Mouse (Mus musculus) embryo, embryonic 9.5 days (tissue): ENCODE data around the gene Psmd14.

Experiments
- DNase-seq: peaks from one replicate; pipeline ENCODE4 v3.0.0-alpha.2; 2017; ENCODE audit errors: extremely low spot score

Psmd14 gene

DNA sequence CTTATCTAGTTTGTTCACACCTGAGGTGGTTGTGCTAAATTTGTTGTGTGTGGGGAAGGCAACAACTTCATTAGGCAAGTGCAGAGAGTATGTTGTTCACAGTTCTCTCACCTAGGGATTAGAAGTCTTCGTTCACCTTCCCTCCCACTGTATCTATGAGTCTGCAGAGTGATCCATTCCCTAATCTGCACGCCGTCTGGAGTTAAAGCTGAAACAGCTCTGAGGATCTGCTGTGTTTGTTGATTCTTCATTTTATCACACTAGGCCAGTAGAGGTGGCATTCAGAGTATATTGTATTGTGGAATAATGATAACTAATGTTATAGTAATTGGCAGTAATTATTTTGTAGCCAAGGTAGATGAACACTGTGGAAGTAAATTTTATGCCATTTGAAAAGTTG, 48.5 kb downstream of the Psmd14 start:
- no peak for DNase-seq

GRCm38 (mm10) chr2:61764470-61765105, 53.1 kb downstream of the Psmd14 start:
- peak; percentile 3 for DNase-seq

GRCm38 (mm10) chr2:61765526-61765925, 54.0 kb downstream of the Psmd14 start:
- no peak for DNase-seq

DNA sequence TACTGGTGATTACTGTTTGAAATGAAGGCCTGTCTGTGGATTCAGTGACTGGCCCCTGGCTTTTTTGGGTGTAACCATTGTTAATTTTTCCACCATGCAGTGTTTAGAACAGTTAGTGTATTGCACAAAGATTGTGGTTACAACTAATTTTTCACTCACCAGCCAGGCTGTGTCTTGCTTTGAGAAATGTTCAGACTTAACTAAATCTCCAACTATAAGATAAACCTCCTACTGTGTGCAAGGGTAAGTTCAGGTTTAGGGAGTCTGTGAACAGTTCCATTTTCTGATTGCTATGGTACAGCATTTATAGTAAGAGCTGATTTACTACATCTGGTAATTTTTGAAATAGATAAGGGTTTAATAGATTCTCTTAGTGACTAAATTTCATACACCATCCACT, 69.3 kb downstream of the Psmd14 start:
- no peak for DNase-seq

GRCm38 (mm10) chr2:61794960-61795359, 83.5 kb downstream of the Psmd14 start:
- no peak for DNase-seq

DNA sequence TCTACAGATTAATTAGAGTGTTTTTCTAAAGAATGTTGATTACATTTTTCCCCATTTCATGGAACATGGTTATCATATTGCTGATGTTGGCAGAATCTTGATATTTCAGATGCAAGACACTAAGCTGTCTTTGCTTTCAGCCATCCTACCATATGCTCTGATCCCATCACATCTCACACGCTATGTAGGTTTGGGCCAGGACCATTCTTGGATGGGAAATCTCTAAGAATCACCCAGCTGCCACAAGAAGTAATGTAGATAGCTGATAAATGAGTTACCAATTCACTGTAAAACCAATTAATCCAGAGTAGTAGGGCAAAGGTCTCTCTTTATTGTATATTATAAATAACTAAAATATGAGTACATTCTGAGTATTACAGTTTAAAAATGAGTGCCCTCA, 86.6 kb downstream of the Psmd14 start:
- DNase-seq = no peak

- peak; percentile 45 for DNase-seq
These were observed 91.3 kb downstream of the Psmd14 start, which contains the start of gene Tbr1 for GRCm38 (mm10) chr2:61802656-61803251. TSS of gene Tbr1 (plus strand) at chr2:61802930.

DNA sequence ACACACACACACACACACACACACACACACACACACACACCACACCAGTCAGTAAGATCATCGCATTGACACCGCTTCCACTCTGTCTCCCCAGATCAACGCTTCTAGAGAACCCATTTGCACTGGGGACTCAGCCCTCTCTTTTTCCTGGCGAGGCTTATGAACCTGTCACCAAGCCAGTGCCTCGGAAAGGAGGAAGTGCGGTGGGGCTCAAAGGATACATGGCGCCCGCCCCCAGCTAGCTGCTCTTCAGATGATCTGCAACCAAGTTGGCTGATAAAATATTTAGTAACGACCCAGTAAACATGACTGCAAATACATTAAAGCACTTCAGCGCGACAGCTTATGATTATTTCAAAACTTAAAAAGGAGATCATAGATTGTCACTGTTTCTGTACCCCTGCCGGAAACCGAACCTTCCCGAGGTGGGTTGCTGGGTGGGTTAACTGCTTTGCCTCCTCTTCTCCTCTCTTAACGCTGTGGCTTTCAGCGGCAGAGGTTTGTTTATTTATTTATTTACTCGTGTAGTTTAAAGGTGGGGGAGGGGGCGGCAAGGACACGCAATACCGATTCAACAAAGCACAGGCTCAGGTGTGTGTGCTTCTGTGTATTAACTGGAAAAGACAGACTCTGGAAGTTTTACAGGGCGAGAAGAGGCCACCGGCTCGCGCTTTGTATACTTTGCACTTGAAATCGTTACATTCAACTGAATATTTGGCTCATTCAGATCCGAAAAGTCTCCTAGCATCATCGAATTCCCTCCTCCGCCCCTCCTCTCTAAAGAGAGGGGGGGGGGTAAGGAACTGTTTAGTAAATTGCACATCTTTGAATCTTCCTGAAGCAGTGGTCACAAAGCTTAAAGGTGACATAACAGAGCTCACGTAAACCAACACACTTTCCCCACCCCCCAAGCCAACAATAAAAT, 92.2 kb downstream of the Psmd14 start:
- DNase-seq = peak; percentile 15

- DNase-seq = peak; percentile 7
These were observed 92.9 kb downstream of the Psmd14 start for GRCm38 (mm10) chr2:61804382-61804840.

DNA sequence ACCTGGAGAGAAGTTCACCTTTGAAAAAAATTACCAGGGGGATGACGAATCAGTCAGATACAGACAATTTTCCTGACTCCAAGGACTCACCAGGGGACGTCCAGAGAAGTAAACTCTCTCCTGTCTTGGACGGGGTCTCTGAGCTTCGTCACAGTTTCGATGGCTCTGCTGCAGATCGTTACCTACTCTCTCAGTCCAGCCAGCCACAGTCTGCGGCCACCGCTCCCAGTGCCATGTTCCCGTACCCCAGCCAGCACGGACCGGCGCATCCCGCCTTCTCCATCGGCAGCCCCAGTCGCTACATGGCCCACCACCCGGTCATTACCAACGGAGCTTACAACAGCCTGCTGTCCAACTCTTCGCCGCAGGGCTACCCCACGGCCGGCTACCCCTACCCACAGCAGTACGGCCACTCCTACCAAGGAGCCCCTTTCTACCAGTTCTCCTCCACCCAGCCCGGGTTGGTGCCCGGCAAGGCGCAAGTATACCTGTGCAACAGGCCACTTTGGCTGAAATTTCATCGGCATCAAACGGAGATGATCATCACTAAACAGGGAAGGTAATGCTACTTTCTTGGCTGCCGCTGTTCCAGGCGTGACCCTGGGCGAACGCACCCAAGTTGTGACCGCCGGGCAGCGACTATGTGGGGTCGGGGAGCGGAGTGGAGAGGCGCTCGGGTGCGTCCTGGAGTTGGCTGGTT, 93.5 kb downstream of the Psmd14 start:
- DNase-seq = peak; percentile 65

GRCm38 (mm10) chr2:61805541-61806345, 94.2 kb downstream of the Psmd14 start:
- DNase-seq = no peak

- DNase-seq = peak; percentile 21
These were observed 94.9 kb downstream of the Psmd14 start for GRCm38 (mm10) chr2:61806346-61806825.

DNA sequence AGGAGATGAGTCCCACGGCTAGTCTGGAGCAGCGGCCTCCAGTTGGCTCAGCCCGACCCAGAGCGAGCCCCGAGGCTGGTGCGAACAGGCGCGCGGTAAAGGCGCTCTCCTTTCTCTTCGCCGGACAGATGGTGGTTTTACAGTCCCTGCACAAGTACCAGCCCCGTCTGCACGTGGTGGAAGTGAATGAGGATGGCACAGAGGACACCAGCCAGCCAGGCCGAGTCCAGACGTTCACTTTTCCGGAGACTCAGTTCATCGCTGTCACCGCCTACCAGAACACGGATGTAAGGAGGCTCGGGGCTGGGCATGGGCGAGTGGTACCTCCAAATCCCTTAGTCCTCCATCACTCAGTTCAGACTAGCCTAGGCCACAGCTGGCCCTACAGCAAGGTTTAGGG, 95.7 kb downstream of the Psmd14 start:
- DNase-seq = peak; percentile 74

GRCm38 (mm10) chr2:61807781-61808180, 96.3 kb downstream of the Psmd14 start:
- DNase-seq = no peak

DNA sequence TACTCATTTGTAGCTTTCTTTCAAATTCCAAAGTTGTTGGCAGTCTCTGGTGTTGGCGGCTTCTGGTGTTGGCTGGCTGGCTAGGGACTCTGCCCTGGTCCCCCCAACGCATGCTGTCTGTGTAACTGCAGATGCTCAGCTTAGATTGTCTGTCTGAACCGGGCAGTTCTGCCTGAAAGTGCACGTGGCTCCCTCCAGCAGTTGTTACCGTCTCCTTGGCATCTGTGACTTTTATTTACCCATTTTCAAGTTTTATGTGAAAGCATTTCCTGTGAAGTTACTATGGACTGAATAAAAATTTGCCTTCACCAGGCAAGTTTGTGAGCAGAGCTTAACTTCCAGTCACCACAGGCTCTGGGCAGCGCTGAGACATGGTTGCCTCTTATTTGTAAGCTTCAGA, 97.3 kb downstream of the Psmd14 start:
- DNase-seq = peak; percentile 43

DNA sequence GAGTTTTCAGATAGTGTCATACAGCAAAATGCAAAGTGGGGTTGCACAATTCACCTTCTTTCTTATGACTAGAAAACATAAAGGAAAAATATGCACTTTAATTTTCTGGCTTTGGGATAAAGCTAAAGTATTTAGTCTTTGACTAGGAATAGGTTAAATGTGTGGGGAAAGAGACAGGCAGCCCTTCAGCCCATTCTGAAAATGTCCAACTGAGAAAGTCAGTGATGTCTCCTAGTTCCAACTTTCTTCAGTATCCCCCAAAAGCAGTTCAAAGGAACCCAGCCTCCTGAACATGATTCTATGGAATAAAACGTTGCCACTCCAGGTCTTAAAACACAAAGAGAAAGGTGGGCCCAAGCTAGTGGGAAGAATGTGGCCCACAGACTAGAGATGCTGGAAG, 97.9 kb downstream of the Psmd14 start:
- DNase-seq = no peak

DNA sequence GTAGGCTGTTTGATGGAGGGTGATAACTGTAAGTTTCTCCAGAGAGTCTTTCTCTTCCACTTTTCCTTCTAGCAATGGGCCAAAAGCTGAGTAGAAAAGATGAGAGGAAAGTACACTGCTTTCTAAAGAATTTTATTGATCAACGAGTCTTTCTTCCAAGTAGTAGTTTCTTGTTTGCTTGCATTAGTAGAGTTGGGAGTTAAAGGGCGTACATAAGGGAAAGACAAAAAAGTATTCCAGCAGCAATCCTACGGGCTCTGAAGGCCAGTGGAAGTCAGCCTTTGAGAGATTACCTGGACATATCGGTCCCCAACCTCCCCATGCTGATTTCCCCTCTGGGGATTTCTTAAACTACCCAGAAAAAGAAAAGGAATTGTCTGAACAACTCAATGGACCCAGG, 99.3 kb downstream of the Psmd14 start:
- DNase-seq = peak; percentile 27

DNA sequence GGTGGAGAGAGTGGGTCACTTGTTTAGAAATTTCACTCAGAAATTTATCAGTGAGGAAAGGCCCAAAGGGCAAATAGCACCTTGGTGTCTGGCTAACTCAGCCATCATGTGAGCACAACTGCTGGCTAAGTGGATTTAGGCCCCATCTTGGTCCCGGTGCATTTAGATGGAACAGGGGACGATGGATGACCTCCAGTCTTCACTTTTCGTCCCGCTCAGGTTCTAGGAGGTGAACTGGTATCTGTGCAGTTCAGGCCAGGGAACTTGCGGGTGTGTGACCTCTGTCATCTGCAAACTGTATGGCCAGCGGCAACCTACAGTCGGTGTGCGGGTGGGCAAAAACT, 99.6 kb downstream of the Psmd14 start:
- DNase-seq = peak; percentile 49

- peak; percentile 78 for DNase-seq
These were observed 100.3 kb downstream of the Psmd14 start for GRCm38 (mm10) chr2:61811507-61812421.

DNA sequence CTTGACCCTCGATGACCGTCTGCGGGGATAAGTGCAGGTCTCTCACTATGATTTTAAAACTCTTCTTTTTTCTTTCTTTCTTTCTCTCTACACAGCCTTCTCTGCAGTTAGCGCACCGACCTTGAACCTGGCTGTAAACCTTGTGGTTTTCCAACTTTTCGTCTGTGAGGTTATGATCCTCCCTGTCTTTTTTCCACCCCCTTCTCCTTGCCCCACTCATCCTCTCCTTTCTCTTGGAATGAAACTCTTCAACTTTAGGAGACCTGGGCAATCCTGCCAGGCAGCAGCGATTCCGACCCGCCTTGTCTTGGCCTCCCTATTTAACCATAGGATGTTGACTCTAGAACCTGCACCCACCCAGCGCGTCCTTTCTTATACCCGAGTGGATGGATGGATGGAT, 101.0 kb downstream of the Psmd14 start:
- no peak for DNase-seq
